In the genomic region with DNA sequence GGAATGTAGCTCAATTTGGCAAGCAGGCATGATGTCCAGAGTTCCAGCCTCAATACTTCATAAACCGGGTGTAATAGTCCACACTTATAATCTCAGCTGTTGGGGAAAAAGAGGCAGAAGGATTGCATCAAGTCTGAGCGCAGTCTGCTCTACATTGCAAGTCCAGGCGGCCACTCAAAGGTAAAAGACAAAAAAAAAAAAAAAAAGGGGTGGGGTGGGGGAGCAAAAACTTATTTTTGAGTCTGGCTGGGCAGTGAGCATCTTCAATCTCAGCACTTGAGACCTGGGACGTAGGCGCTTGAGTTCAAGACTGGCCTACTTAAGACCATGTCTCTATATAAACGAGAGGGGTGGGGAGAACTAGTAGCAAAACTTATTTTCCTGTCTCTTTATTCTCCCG, we compare ENCODE assay signal across 8 mouse cellular contexts. TPM values are rescaled to one million over a fixed set of nuclear protein-coding genes. Genes with fewer than 3 reads are reported as not detected.
A peak's percentile ranks its signal among the peaks of the same experiment; 100 is the strongest.
DNase-seq lines count a peak whose midpoint lies in the region; ATAC-seq lines count a peak whose summit lies in the region.

No protein-coding gene starts in this region.

- peak; percentile 17; the same call in 1 of the 2 replicates for ATAC-seq in kidney, embryonic 16.5 days (ENCODE audit: low FRiP score, low TSS enrichment)
- peak; percentile 9; the same call in 1 of the 2 replicates for ATAC-seq in hindbrain, embryonic 16.5 days
- no peak for ATAC-seq in midbrain, embryonic 14.5 days (ENCODE audit: low FRiP score, low TSS enrichment)

- H3K4me1 ChIP-seq in kidney, embryonic 16.5 days (ENCODE audit: insufficient read depth, low read length) = peaks cover 20% of the 10 kb centered on the region
- H3K4me1 ChIP-seq in embryonic facial prominence, embryonic 10.5 days = peaks cover 29% of the 10 kb centered on the region
- H3K4me1 ChIP-seq in hindbrain, embryonic 16.5 days (ENCODE audit: control insufficient read depth, insufficient read depth, low read depth, low read length) = peaks cover 9% of the 10 kb centered on the region
- H3K4me1 ChIP-seq in midbrain, embryonic 14.5 days (ENCODE audit: control insufficient read depth, insufficient read depth, low read length) = peaks cover 20% of the 10 kb centered on the region

- H3K27me3 ChIP-seq in kidney, embryonic 16.5 days (ENCODE audit: insufficient read depth, low read length) = peaks cover under 1% of the 10 kb centered on the region; the same call in 1 of the 2 replicates
- H3K27me3 ChIP-seq in embryonic facial prominence, embryonic 10.5 days (replicated peaks; ENCODE audit: low read depth, poor library complexity, severe bottlenecking) = peaks cover 27% of the 10 kb centered on the region
- H3K27me3 ChIP-seq in hindbrain, embryonic 16.5 days (replicated peaks; ENCODE audit: control insufficient read depth, insufficient read depth, low read length) = no peaks in the 10 kb centered on the region
- H3K27me3 ChIP-seq in midbrain, embryonic 14.5 days (ENCODE audit: control insufficient read depth, insufficient read depth, low read length) = no peaks in the 10 kb centered on the region

- no peak overlapping the region for H3K27ac ChIP-seq in kidney, embryonic 16.5 days (ENCODE audit: low read length)
- H3K27ac ChIP-seq in embryonic facial prominence, embryonic 10.5 days (replicated peaks) = peak overlapping the region; percentile 97
- no peak overlapping the region; the same call in 1 of the 2 replicates for H3K27ac ChIP-seq in hindbrain, embryonic 16.5 days (ENCODE audit: low read depth, low read length)
- H3K27ac ChIP-seq in midbrain, embryonic 14.5 days (replicated peaks; ENCODE audit: low read depth, low read length) = no peak overlapping the region

- DNase-seq in kidney, adult 18-20 months = no peak
- no peak for DNase-seq in embryonic facial prominence, embryonic 10.5 days (ENCODE audit: low spot score)
- no peak for DNase-seq in midbrain, embryonic 14.5 days
- DNase-seq in adrenal gland, adult (ENCODE audit: inconsistent age in 2 of 2, low spot score in 1 of 2) = no peak
- no peak for DNase-seq in frontal cortex, postnatal 10 days (ENCODE audit: low spot score in 2 of 2)
- DNase-seq in layer of hippocampus, postnatal 36 days = no peak

- peak overlapping the region; percentile 93 for H3K4me3 ChIP-seq in kidney, embryonic 16.5 days (ENCODE audit: low read length)
- peak overlapping the region; percentile 95 for H3K4me3 ChIP-seq in embryonic facial prominence, embryonic 10.5 days
- peak overlapping the region; percentile 59 for H3K4me3 ChIP-seq in hindbrain, embryonic 16.5 days (ENCODE audit: low read length)
- peak overlapping the region; percentile 93 for H3K4me3 ChIP-seq in midbrain, embryonic 14.5 days (replicated peaks; ENCODE audit: low read depth, low read length)

- H3K9me3 ChIP-seq in kidney, embryonic 16.5 days (ENCODE audit: low read length) = no peaks in the 10 kb centered on the region
- no peaks in the 10 kb centered on the region for H3K9me3 ChIP-seq in embryonic facial prominence, embryonic 10.5 days
- H3K9me3 ChIP-seq in hindbrain, embryonic 16.5 days (ENCODE audit: control insufficient read depth, low read length) = no peaks in the 10 kb centered on the region
- no peaks in the 10 kb centered on the region for H3K9me3 ChIP-seq in midbrain, embryonic 14.5 days (ENCODE audit: control insufficient read depth, low read length)

- WGBS in kidney, embryonic 16.5 days = 14% methylated on average over 7 of the region's 7 CpGs
- WGBS in embryonic facial prominence, embryonic 10.5 days = 23% methylated on average over 7 of the region's 7 CpGs
- 17% methylated on average over 7 of the region's 7 CpGs for WGBS in hindbrain, embryonic 16.5 days
- WGBS in midbrain, embryonic 14.5 days = 23% methylated on average over 7 of the region's 7 CpGs

- peak overlapping the region; percentile 73 for H3K4me2 ChIP-seq in kidney, embryonic 16.5 days (replicated peaks; ENCODE audit: low read depth, low read length)
- peak overlapping the region; percentile 79 for H3K4me2 ChIP-seq in hindbrain, embryonic 16.5 days (ENCODE audit: low read length)
- peak overlapping the region; percentile 70 for H3K4me2 ChIP-seq in midbrain, embryonic 14.5 days (ENCODE audit: low read length)

- H3K36me3 ChIP-seq in kidney, embryonic 16.5 days (ENCODE audit: insufficient read depth, low read length) = peaks cover 17% of the 10 kb centered on the region
- peaks cover 27% of the 10 kb centered on the region for H3K36me3 ChIP-seq in embryonic facial prominence, embryonic 10.5 days (replicated peaks)
- H3K36me3 ChIP-seq in hindbrain, embryonic 16.5 days (ENCODE audit: control insufficient read depth, insufficient read depth, low read length) = peaks cover 6% of the 10 kb centered on the region
- H3K36me3 ChIP-seq in midbrain, embryonic 14.5 days (ENCODE audit: control insufficient read depth, insufficient read depth, low read length) = peaks cover 15% of the 10 kb centered on the region

- peak overlapping the region; percentile 97 for H3K9ac ChIP-seq in kidney, embryonic 16.5 days (replicated peaks; ENCODE audit: low read length)
- peak overlapping the region; percentile 93 for H3K9ac ChIP-seq in hindbrain, embryonic 16.5 days (ENCODE audit: low read depth, low read length)
- H3K9ac ChIP-seq in midbrain, embryonic 14.5 days (replicated peaks; ENCODE audit: low read length) = peak overlapping the region; percentile 92

RNA-seq across cellular contexts. Expression of gene Nae1, which starts 0.9 kb away (rescaled TPM):
- polyA plus RNA-seq in kidney, embryonic 16.5 days (2015; fragmentation: Nextera tagmentation; extraction: Ambion mirVana) = 98.6 and 99.2 TPM in 2 replicates
- 124 and 137 TPM in 2 replicates for polyA plus RNA-seq in embryonic facial prominence, embryonic 10.5 days (2016; fragmentation: Nextera tagmentation; extraction: Ambion mirVana)
- polyA plus RNA-seq in hindbrain, embryonic 16.5 days (2015; fragmentation: Nextera tagmentation; extraction: Ambion mirVana) = 104 and 108 TPM in 2 replicates
- polyA plus RNA-seq in midbrain, embryonic 14.5 days (2014; fragmentation: Nextera tagmentation; extraction: Ambion mirVana) = 113 and 122 TPM in 2 replicates
- 10 to 100 TPM; 45.5 to 48.9 TPM for total RNA-seq in layer of hippocampus, postnatal 36 days (2021)

RNA-seq across cellular contexts. Expression of gene Car7, which starts 0.9 kb away (rescaled TPM):
- polyA plus RNA-seq in kidney, embryonic 16.5 days (2015; fragmentation: Nextera tagmentation; extraction: Ambion mirVana) = 2.4 and 3.3 TPM in 2 replicates
- 0.75 and 1.00 TPM in 2 replicates for polyA plus RNA-seq in embryonic facial prominence, embryonic 10.5 days (2016; fragmentation: Nextera tagmentation; extraction: Ambion mirVana)
- polyA plus RNA-seq in hindbrain, embryonic 16.5 days (2015; fragmentation: Nextera tagmentation; extraction: Ambion mirVana) = 3.5 and 4.9 TPM in 2 replicates
- polyA plus RNA-seq in midbrain, embryonic 14.5 days (2014; fragmentation: Nextera tagmentation; extraction: Ambion mirVana) = 2.7 and 3.6 TPM in 2 replicates
- 10 to 100 TPM; 15.2 to 17.7 TPM for total RNA-seq in layer of hippocampus, postnatal 36 days (2021)

RNA-seq across cellular contexts. Expression of gene Terb1, which starts 23.8 kb away (rescaled TPM):
- 0.36 and 0.44 TPM in 2 replicates for polyA plus RNA-seq in kidney, embryonic 16.5 days (2015; fragmentation: Nextera tagmentation; extraction: Ambion mirVana)
- 0.19 and 0.26 TPM in 2 replicates for polyA plus RNA-seq in embryonic facial prominence, embryonic 10.5 days (2016; fragmentation: Nextera tagmentation; extraction: Ambion mirVana)
- polyA plus RNA-seq in hindbrain, embryonic 16.5 days (2015; fragmentation: Nextera tagmentation; extraction: Ambion mirVana) = 0.70 and 0.90 TPM in 2 replicates
- 0.38 and 0.53 TPM in 2 replicates for polyA plus RNA-seq in midbrain, embryonic 14.5 days (2014; fragmentation: Nextera tagmentation; extraction: Ambion mirVana)
- total RNA-seq in layer of hippocampus, postnatal 36 days (2021) = under 1 TPM; 0.35 to 0.66 TPM

RNA-seq across cellular contexts. Expression of gene Pdp2, which starts 57.7 kb away (rescaled TPM):
- 19.2 and 20.3 TPM in 2 replicates for polyA plus RNA-seq in kidney, embryonic 16.5 days (2015; fragmentation: Nextera tagmentation; extraction: Ambion mirVana)
- polyA plus RNA-seq in embryonic facial prominence, embryonic 10.5 days (2016; fragmentation: Nextera tagmentation; extraction: Ambion mirVana) = 15.4 and 16.0 TPM in 2 replicates
- polyA plus RNA-seq in hindbrain, embryonic 16.5 days (2015; fragmentation: Nextera tagmentation; extraction: Ambion mirVana) = 20.1 and 20.5 TPM in 2 replicates
- polyA plus RNA-seq in midbrain, embryonic 14.5 days (2014; fragmentation: Nextera tagmentation; extraction: Ambion mirVana) = 17.2 and 18.2 TPM in 2 replicates
- total RNA-seq in layer of hippocampus, postnatal 36 days (2021) = 1 to 10 TPM; 7.3 to 7.4 TPM
